Mouse (Mus musculus) naive thymus-derived CD4-positive, alpha-beta T cell, adult 2 months (primary cell): Measurements from ENCODE around the gene Dnah12.
"Not testable (repeated sequence)": the region's sequence is repeated elsewhere in the genome, so short reads cannot be mapped to it uniquely, and the experiment has no call there.

Source experiments
- DNase-seq: peaks from one replicate; pipeline ENCODE4 v3.0.0-alpha.2; 2011; ENCODE audit warnings: low read depth

The Dnah12 gene

GRCm38 (mm10) chr14:26692974-26693373 is at the start of gene Dnah12:
Dnah12 (plus strand) TSS chr14:26693274.
- no peak for DNase-seq

- DNase-seq: peak; percentile 14
Measured at GRCm38 (mm10) chr14:26645989-26646650, 47.0 kb upstream of the Dnah12 start.

DNA sequence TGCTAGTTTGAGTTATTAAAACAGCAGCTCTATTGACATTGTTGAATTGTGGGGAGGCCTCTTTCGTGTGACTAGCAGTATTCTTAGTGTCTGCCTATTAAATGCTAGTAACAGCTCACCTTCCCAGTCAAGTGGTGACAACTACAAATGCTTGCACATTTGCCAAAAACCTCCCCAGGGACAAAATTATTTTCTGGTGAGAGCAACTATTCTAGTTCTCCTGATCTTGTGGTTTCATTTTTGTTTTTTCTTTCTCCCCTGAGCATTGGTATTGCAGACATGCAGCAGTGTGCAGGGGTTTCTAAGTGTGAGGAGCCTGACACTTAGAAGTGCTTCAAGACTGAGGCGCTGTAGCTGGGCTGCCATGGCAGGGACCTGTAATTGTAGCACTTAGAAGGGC is 45.3 kb upstream of the Dnah12 start:
- DNase-seq: no peak

GRCm38 (mm10) chr14:26651901-26652300 is 41.2 kb upstream of the Dnah12 start:
- peak; percentile 71 for DNase-seq

GRCm38 (mm10) chr14:26658178-26658577 is 34.9 kb upstream of the Dnah12 start:
- no peak for DNase-seq

GRCm38 (mm10) chr14:26660233-26660632 is 32.8 kb upstream of the Dnah12 start:
- no peak for DNase-seq

GRCm38 (mm10) chr14:26662016-26662415 is 31.1 kb upstream of the Dnah12 start:
- no peak for DNase-seq

DNA sequence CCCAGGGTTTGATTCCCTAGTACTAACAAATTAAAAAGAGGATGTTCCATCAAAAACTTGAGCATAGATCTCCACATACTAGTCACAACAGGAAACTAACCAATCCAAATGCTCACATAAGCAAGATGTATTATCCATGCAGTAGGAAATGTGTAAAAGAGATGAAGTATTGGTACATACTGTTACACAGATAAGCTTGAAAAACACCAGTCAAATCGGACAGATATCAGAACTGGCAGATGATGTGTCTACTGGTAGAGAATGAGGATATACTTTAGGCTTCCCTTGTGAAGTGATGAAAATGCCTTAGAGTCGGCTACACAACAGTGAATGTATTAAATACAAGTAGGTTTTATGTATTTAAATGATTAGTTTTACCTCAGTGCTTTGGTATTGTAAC is 30.6 kb upstream of the Dnah12 start:
- DNase-seq: no peak

DNA sequence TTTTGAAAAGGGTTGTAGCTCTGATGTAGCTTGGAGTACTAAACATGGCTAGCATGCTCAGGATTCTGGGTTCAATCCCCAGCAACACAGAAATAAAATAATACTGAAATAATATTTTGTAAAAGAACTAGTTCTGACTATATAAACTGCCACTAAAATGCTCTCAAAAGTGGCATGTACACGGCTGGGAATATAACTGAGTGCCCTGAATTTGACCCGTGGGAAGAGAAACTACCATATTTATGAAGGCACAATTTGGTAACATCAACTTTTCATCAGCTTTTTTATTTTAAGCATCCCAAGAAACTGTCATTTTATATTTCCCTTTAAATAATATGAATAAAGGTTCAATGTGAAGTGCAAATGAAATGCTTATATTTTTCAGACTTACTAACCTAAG is 29.2 kb upstream of the Dnah12 start:
- DNase-seq: no peak

DNA sequence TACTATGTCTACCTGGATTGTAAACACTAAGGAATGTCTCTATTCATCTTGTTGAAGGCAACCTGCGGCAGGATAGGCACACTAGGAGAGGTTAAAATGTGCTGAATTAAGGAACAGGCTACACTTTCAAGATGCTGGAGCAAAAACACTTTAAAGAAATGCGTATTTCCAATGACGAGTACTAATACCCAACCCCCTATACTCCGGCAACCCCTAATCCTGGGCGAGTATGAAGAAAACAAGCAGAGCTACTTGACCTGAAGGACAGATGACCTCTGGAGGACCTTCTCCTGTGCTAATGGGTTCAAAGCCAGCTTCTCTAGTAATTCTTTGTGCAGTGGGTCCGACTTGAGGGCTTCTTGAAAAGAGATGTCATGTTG is 25.1 kb upstream of the Dnah12 start:
- peak; percentile 18 for DNase-seq

GRCm38 (mm10) chr14:26668371-26669291 is 24.4 kb upstream of the Dnah12 start:
- DNase-seq: peak; percentile 52

- DNase-seq: peak; percentile 92
Measured at GRCm38 (mm10) chr14:26669292-26670073, 23.6 kb upstream of the Dnah12 start, which contains the start of gene Pde12. Pde12 (minus strand) TSS chr14:26669883.

- DNase-seq: peak; percentile 12
Measured at GRCm38 (mm10) chr14:26670964-26671363, 22.1 kb upstream of the Dnah12 start.

DNA sequence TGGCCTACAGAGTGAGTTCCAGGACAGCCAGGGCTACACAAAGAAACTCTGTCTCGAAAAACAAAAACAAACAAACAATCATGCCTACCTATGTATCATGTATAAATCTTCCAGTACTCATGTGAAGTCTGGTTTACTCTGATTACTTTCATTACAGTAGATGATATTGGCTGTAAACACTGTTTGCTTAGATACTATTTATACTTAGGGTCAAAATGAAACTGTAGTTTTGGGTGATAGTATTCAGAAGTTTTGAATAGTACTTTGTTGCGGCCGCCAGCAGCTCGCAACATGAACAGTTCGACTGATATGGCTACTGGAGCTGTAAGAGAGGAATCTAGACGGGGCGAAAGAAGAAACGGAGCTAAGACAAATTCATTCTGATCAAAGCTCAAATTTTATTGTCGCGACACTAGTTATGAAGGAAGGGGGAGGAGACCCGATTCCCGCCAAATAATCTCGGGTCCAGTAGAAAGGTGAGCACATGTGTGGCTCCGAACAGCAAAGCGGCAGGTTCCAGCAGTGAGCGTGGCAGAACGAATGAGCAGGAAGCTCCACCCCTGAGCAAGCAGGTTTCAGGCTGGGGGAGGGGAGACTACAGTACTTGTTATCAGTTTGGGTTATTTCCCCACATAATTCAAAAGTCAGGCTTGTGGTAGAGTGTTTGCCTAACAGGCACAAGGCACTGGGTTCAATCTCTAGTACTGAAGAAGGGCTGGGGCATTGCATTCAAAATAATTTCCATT is 21.0 kb upstream of the Dnah12 start:
- DNase-seq: peak; percentile 42

DNA sequence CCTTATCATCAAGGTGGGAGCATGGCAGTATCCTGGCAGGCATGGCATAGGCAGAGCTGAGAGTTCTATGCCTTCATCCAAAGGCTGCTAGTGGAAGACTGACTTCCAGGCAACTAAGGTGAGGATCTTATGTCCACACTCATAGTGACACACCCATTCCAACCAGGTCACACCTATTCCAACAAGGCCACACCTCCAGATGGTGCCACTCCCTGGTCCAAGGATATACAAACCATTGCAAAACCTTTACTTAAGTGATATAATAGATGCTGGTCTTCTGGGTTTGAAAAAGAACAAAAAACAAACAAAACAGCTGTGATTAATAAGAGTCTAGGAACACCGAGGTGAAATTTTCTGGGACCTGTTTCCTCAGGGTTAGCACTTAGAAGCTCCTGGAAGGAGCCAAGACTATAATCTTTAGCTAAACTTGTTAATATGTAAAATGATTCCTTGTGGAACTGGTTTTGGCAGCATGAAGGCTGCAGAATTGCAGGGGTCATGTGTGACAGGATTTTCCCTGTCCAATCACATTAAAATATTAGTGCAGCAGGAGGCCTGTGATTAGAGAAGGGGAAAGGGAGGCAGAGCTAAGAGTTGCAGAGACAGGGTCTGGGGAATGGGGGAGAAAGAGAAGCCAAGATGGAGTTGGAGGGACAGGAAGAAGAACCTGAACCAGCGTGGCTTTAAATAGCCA is 18.5 kb upstream of the Dnah12 start:
- not testable (repeated sequence) for DNase-seq

- peak; percentile 22 for DNase-seq
Measured at GRCm38 (mm10) chr14:26675371-26675770, 17.7 kb upstream of the Dnah12 start.

GRCm38 (mm10) chr14:26675791-26676190 is 17.3 kb upstream of the Dnah12 start:
- DNase-seq: peak; percentile 14

DNA sequence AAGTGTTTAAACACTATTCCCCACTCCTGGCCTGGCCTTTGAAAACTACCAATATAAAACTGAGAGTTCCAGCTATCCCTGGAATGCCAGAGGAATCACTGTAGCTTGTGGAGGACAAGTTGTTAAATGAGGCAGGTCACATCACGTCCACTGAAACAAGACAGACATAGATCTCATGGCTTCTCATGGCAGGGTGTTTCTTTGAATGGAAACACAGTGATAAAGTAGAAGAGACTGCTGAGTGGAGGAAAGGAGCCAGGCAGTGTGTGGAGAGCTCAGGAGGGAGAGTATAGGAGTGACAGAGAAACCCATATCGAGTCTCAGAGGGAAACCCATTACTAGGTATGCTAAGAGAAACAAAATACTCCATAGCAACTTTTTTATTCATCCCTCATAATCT is 2.3 kb upstream of the Dnah12 start:
- DNase-seq: no peak

GRCm38 (mm10) chr14:26691363-26691762 is 1.7 kb upstream of the Dnah12 start:
- no peak for DNase-seq

DNA sequence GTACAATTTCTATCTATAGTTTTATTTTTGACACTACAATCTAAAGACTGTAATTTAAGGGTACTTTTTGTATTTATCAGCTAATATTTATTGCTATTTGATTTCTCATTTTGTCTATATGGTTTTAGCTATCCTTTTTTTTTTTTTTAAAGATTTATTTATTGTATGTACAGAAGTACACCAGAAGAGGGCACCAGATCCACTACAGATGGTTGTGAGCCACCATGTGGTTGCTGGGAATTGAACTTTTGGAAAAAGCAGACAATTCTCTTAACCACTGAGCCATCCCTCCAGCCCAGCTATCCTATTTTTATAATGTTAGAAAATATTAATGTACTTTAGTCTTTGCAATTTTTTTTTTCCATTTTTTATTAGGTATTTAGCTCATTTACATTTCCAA is 4.8 kb downstream of the Dnah12 start:
- DNase-seq: peak; percentile 62

DNA sequence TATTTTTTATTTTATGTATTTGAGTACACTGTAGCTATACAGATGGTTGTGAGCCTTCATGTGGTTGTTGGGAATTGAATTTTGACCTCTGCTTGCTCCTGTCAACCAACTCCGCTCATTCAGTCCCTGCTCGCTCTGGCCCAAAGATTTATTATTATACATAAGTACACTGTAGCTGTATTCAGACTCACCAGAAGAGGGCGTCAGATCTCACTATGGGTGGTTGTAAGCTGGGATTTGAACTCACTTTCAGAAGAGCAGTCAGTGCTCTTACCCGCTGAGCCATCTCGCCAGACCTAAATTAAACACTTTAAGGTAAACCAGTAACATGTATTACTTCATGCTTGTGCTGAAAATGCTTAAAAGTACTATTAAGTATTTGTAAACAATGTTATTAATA is 12.2 kb downstream of the Dnah12 start:
- peak; percentile 2 for DNase-seq
